Mouse (Mus musculus) embryo, embryonic 10 days (tissue): Measurements from ENCODE around the gene Eml2.

Experiments used
- DNase-seq: peaks from one replicate; pipeline ENCODE4 v3.0.0-alpha.2; 2015; ENCODE audit warnings: low spot score

The Eml2 gene

DNA sequence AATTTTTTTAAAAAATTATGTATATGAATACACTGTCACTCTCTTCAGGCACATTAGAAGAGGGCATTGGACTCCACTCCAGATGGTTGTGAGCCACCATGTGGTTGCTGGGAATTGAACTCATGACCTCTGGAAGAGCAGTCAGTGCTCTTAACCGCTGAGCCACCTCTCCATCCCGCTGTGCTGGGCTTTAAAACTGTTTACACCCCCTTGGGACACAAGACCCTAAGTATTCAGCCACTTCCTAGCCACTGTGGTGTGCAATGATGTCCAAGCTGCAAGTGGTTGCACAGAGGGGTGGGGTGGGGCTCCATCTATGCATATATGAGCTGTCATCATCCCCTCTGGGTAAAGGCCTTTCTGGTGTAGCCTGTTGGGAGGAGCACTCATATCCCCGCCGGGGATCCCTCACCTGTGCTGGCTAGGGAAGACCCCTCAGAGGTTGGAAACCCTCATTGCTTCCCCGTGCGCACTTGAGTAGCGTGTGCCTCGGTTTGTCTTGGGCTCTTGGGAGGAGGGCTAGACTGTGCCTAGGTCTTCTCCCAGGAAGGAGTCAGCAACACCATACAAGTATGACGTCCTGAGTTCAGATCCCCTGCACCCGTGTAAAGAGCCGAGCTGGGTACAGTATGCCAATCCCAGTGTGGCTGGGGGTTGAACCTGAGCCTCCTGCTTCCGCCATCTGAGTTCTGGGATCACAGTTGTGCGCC is 32.1 kb downstream of the Eml2 start:
- DNase-seq: no peak

DNA sequence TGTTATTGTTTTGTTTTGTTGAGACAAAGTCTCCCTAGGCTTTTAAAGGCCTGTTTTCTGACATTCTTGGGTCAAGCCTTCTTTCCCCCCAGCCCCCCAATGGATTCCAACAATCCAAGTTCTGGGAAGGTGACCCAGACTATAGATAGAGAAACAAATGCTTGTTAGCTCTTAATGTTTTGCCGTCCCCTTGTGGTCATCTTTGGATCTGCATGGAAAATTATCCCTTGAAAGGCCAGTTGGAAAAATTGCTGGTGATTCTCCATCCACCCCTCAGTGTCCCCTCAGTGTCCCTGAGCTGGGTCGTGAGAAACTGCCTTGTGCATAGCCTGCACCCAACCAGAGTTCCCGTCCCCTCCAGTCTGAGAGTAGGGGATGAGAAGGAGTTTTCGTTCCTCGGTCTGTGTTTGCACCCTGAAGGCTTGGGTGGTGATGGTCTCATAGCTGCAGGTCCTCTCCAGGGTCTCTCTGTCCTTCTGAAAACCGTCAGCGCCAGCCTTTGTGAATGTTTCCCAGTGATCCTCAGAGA is 32.8 kb downstream of the Eml2 start:
- DNase-seq: peak; percentile 67

DNA sequence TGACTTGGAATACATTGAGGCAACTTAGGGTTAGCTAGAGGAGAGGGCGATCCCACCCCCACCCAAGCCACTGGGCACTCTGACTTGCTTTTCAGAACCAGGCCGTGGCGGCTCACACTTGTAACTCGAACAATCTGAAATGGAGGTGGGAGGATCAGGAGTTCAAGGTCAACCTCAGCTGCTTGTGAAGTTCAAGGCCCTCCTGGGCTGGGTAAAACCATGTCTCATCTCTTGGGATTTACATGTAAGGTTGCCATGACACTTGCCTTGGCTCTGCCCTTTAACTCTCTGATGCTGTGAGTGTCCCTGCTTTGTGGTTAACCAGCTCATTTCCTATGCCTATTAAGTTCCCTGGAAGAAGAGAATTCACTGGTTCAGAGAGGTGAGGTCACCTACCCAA is 33.3 kb downstream of the Eml2 start:
- no peak for DNase-seq

DNA sequence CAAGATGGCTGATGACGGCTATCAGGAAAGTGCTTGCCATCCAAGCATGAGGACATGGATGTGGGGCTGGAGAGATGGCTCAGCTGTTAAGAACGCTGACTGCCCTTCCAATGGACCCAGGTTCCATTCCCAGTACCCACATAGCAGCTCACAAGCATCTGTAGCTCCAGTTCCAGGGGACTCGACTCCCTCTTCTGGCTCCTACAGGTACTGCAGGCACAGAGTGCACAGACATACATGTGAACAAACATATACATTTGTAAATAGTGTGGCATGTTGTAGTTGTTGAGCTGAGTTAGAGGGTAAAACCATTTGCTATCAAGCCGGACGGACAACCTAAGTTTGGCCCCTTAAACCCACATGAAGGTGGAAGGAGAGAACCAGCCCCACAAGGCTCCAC is 33.8 kb downstream of the Eml2 start:
- DNase-seq: no peak

DNA sequence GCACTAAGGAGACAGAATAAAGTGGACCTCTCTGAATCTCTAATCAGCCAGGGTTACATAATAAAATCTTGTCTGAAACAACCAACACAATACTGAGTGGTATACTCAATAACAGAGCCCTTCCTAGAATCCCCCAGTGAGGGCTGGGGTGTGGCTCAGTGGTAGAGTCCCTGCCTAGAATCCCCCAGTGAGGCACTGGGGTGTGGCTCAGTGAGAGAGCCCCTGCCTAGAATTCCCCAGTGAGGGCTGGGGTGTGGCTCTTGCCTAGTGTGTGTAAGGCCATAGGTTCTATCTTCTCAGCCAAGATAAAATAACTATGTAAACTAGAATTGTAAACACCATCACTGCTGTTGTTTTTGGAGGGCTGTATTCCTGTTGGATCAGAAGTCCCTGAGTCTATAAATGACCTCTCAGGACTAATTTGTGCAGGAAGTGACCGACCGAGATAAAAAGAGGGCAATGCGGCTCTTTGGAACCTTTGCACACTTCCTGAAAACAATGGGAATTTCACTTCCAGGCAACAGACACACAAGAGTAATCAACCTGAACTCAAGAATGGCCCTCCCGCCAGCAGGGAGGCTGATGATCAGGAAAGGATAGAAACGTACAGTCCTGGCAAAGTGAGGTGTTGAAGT is 34.9 kb downstream of the Eml2 start:
- DNase-seq: no peak

DNA sequence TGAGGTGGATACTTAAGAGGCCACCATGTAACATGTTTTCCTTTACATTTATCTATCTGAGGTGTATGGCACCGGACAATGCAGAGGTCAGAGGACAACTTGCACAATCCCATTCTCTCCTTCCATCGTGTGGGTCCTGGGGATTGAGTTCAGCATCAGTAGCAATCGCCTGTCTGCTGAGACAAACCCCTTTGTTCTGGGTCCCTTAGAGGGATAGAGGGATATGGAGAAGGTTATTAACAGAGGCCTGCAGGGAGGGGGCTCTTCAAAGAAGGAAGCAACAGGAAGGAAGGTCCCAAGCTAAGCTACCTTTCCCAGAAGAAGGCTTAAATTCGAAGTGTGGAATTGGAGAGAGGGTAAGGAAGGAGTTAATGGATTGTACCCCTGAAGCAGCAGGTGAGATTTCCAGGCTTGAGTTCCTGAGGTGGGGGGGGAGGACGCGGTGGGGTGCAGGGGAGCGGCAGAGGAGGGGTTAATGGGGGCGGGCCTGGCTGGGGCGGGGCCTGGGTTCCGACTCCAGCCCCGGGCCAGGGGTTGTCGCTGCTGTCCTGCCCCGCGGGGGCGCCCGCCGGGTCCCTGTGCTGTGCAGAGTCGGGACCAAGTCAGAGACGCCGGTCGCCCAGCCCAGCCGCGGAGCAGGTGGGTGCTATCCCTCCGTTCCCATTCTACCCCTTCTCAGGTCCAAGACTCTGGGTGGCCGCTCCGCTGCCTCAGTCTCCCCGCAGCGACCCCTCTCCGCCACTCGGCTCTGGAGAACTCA is 36.0 kb downstream of the Eml2 start, which contains the start of gene Gpr4:
Gpr4 (plus strand) TSS at position 543 of the 760 bp plus-strand sequence.
- peak; percentile 47 for DNase-seq

DNA sequence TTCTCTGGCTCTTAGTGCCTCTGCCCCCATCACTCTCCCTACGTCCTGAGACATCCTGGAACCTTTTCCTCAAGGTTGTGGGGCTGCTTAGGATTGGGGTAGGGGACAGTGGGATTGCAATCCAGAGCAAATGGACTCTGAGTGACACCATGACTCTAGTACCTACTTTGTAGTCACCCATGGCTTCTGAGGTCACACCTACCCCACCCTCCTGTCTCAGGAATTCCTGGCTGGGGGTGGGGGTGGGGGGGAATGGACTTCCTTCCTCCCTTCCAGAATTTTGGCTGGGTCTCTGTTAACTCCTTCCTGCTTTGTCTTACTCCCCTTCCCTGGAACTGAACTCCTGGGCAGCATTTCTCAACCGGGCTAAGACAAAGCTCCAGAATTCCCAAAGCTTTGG is 37.2 kb downstream of the Eml2 start:
- DNase-seq: no peak

DNA sequence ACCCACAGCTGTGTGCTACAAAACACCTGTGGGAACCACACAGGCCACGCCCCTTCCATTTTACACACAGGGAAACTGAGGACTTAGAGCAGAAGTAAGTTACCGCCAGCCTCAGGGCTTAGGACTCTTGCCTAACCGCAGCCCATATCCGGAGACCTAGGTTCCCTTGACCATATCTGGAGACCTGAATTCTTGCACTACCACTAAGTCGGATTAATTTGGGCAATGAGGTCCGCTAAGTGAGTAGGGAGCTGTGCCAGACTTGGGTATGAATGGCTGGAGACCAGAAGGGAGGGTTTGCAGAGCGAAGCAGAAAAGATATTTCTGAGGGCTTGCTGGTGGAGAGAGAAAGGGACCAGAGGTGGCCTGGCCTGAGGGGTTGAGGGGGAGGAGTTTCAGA is 38.1 kb downstream of the Eml2 start:
- DNase-seq: no peak

DNA sequence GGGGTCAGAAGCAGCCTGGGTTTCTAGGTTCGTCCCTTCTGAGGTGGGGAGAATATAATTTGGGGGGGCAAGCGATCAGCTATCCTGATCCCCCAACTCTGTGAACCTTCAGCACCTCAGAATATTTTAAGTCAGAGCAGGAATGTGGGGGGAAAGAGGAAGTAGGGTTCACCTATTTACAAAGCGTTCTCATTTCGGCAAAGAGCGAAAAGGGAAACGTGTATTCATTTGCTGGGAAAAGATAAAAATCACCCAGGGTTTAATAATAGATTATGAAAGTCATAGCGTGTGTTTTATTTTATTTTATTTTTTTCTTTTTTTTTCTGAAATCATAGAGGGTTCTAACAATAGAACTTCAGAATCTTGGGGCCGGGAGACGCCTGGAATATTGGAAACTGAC is 38.7 kb downstream of the Eml2 start:
- DNase-seq: no peak

DNA sequence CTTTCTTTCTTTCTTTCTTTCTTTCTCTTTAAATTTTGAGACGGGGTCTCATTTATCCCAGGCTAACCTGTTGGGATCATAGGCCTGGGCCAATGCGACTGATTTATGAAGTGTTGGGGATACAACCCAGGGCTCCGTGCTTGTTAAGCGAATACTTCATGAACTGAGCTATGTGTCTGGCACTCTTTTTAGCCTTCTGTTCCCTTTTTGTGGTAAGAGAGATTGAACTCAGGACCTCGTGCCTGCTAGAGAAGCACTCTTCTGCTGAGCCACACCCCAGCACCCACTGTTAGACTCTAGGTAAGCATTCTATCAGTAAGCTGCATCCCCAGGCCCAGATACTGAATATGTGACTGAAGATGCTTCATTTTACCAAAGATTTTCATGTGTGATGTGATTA is 41.3 kb downstream of the Eml2 start:
- peak; percentile 27 for DNase-seq

DNA sequence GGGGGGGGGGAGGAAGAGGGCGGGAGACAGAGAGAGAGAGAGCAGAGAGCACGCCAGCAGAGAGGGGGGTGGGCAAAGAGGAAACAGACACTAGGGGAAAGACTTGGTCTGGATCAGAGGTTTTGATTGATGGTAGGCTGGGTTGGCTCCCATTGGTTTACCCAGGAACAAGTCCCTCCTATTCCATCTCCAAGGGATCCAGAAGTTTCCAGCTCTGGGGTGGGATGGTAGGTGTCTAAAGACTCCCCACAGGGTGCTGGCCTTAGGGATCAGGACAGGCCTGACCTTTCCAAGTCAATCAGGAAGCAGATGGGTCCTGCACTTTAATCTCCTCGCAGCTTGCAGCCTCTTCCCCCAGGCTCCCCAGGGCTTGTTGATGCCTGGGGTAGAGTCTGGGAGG is 41.7 kb downstream of the Eml2 start:
- peak; percentile 32 for DNase-seq

DNA sequence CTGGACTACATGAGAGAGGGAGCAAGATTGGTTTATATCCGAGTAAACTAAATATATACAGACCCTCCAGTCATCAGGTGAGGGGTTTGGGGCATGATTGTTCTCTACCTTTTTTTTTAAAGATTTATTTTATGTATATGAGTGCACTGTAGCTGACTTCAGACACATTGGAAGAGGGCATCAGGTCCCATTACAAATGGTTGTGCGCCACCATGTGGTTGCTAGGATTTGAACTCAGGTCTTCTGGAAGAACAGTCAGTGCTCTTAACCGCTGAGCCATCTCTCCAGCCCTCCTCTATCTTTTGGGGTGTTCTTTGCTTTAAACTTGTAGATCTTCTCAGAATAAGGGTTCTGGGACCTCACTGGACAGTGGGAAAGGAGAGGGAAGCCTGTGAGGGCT is 43.8 kb downstream of the Eml2 start:
- DNase-seq: no peak

DNA sequence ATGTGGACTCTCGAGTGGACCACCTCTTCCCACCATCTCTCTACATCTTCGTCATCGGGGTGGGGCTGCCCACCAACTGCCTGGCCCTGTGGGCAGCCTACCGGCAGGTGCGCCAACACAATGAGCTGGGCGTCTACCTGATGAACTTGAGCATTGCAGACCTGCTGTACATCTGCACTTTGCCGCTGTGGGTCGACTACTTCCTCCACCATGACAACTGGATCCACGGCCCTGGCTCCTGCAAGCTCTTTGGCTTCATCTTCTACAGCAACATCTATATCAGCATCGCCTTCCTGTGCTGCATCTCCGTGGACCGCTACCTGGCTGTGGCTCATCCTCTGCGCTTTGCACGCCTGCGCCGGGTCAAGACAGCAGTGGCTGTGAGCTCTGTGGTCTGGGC is 46.0 kb downstream of the Eml2 start:
- DNase-seq: no peak

DNA sequence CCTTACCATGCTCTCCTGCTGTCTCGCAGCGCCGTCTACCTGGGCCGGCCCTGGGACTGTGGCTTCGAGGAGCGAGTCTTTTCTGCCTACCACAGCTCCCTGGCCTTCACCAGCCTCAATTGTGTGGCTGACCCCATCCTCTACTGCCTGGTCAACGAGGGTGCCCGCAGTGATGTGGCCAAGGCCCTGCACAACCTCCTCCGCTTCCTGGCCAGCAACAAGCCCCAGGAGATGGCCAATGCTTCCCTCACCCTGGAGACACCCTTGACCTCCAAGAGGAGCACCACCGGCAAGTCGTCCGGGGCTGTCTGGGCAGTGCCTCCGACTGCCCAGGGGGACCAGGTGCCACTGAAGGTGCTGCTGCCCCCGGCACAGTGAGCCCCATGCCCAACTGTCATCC is 46.7 kb downstream of the Eml2 start:
- DNase-seq: no peak

DNA sequence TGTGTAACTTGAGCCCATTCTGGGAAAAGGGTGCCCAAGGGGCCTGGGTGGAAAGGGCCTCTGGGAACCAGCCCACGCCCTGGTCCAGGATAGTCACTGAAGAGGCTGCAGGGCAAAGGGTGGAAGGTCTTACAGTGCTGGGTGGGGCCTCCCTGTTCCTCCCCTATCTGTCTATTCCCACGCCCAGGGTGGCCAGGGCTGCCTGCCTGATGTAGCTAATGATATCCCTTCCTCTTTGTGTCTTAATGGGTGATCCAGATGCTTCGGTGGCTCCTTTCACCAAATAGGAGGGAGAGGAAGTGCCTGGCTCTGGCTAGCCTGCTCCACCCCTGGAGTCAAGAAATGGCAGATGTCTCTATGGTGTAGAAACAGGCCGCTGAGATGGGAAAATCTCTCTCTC is 48.7 kb downstream of the Eml2 start:
- DNase-seq: no peak

DNA sequence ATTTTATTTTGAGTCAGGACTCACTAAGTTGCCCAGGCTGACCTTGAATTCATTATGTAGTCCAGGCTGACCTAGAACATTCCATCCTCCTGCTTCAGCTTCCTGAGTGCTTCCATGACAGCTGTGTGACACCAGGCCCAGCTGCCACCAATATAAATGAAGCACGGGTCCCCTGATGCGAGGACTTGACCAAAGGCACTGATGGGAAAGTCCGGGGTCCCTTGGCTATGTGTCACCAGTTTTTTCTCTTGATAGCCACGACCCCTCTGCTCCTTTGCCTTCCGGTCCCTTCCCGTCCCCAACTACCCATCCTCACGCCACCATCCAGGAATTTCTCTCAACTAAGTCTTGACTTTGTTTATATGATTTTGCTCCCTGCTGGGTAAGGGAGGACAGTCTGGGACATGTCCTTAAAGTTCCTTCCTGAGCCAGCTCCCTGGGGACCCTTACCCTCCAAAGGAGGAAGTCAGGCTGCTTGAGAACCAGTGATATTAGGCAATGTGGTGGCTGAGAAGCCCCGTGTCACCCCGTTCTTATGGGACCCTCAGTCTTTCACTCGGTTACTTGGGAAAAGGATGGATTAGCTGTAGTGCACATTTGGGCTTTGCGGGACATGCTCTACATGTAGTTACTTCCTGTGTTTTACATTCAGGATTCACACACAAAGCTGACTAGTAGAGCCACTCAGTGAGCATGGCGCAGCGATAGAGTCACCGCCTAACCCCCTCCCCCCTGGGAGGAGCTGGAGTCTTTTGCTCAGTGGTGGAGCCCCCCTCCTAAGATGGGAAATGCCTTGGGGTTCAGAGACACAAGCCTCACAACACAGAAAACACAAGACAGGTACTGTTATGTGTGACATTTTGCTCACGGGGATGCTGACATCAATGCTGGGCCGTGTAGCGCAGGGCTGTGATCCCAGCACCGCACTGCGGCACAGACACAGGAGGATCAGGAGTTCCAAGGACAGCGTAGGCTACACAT is 50.9 kb downstream of the Eml2 start:
- DNase-seq: peak; percentile 58

DNA sequence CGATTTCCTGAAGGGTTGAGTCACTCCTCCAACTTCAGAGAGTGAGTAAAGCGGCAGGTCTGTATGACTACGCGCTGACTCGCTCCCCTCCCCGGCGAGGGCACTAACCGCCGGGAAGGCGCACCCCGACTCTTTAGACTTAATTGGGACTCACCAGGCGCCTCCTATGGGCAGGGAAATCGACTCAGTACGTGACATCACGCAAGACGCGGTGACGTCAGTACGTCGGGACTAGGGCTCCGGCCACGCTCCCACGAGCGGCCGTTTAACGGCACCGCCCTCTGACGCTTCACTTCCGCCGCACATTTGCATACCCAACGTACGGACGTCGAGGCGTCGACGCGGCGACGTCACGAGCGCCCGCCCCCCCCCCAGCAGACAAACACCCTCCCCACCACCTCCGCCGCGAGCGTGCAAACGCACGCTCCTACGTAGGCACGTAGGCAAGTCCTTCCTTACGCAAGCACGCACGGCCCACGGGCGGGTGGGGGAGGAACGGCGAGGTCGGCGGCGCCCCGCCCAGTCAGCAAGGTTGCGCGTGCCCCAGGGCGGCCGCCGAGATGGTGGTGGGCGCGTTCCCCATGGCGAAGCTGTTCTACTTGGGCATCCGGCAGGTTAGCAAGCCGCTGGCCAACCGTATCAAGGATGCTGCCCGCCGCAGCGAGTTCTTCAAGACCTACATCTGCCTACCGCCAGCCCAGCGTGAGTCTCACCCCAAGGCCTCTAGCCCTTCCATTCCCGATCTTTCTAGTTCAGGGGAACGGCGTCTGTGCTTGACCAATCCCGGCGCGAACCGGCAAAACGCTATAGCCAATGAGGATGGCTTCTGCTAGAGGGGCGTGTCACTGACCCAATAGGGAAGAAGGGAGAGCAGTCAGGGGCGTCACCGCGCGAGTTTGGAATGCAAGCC is 51.9 kb downstream of the Eml2 start, which contains the start of gene Opa3:
Opa3 (plus strand) TSS at position 452 of the 910 bp plus-strand sequence.
- DNase-seq: peak; percentile 100

DNA sequence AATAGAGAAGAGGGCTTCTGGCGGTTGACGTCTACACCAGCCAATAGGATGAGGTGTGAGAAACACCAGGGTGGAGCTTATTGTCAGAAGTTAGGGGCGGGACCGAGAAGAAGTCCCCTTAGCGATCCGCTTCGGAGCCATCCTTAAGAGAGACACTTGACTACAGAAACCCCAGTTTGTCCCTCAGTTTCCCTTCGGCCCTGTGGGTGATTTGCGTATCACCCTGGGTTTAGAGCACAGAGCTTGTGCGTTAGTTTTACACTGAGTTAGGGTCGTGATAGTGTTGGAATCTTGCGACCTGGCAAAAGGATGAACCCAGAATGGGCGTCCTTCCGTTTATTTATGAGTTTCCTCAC is 52.5 kb downstream of the Eml2 start:
- no peak for DNase-seq

DNA sequence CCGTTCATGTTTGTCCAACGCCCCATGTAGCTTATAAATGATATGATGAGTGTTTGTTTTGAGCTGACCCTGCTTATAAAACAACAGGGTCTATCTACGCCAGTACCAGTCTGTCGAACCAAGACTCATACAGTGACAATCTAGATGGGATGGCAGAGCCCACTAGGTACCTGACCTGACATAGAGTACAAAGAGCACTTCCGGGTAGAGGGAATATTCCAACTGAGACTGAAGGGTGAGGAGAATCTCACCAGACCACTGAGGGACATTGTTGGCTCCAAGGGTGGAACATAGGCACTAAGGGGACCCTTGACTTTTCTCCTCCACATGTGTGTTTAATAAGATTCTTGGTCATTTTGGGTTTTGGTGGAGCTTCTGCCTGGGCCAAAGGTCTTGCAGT is 53.2 kb downstream of the Eml2 start:
- DNase-seq: no peak

DNA sequence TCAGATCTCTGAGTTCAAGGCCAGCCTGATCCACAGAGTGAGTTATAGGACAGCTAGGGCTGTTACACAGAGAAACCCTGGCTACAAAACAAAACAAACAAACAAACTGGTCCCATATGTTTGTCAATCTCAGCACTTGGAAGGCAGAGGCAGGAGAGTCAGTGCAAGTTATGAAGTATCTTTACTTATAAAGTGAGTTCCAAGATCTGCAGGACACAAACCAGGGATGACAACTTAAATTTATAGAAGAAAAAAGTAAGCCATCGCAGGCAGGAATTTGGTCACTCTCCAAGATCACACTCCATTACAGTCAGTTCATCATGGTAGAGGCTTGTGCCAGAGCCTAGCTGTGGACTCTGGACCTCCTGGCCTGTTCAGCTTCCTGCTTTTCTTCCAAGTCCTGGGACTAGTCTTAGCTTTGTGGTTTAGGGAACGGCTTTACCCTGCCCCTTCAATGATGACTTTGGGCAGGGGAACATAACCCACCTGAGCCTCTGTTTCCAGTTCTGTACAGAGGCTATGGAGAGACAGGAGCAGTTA is 53.9 kb downstream of the Eml2 start:
- no peak for DNase-seq
